In the genomic region with DNA sequence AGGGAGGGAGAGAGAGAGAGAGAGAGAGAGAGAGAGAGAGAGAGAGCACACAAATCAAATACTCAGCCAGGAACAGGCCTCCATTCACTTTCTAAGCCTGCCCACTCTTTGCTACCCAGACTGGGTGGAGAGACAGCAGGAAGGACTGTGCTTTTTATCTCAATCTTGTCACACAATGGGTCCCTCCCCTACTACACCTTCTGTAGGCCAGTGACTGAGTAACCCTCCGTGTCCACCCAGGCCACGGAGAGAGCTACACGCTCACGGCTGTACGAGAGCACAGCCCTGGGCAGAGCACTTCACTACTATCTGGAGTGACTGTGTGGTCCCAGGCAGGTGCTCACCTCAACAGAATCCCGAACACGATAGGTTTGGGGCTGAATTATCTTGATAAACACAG, we compare ENCODE assay signal across 11 mouse cellular contexts. TPM values are rescaled to one million over a fixed set of nuclear protein-coding genes. Genes with fewer than 3 reads are reported as not detected.
DNase-seq lines count a peak whose midpoint lies in the region; ATAC-seq and TF ChIP-seq lines count a peak whose summit lies in the region.
"Had no signal": no experiment of that assay in that cellular context is flagged by ENCODE, and none has a peak within 500 bp of the region (broad histone marks: within the 10 kb centered on the region; RNA-seq: fewer than 3 reads in every experiment).

No protein-coding gene starts in this region.

- H3K9me3 ChIP-seq in heart, embryonic 15.5 days (replicated peaks): no peaks in the 10 kb centered on the region
- H3K9me3 ChIP-seq in heart, embryonic 10.5 days: no peaks in the 10 kb centered on the region
- no peaks in the 10 kb centered on the region for H3K9me3 ChIP-seq in lung, embryonic 14.5 days (ENCODE audit: low read depth, low read length)

- peak; percentile 42 for ATAC-seq in heart, embryonic 15.5 days (replicated peaks; ENCODE audit: insufficient number of reproducible peaks, insufficient read depth, low FRiP score, low read depth)
- ATAC-seq in lung, embryonic 14.5 days (ENCODE audit: insufficient read depth): peak; percentile 50; the same call in 1 of the 2 replicates
- ATAC-seq: forebrain, embryonic 16.5 days had no signal

- no peak for TF ChIP-seq POLR2A in bone marrow, adult 2 months (IDR thresholded peaks at IDR 0.05; ENCODE audit: borderline replicate concordance, control insufficient read depth, low read depth, low read length)
- TF ChIP-seq POLR2A in myocyte (IDR thresholded peaks at IDR 0.05; ENCODE audit: insufficient read length, low read depth): no peak

- DNase-seq in heart, embryonic 10.5 days (ENCODE audit: low spot score): no peak
- no peak for DNase-seq in lung, embryonic 14.5 days
- DNase-seq in lung, postnatal 14 days: no peak
- DNase-seq in right cerebral cortex, adult 18-20 months: no peak
- DNase-seq in layer of hippocampus, postnatal 10 days (ENCODE audit: low spot score in 2 of 2): no peak
- DNase-seq: cerebellum, postnatal 25 days had no signal

- peaks cover 32% of the 10 kb centered on the region for H3K4me1 ChIP-seq in heart, embryonic 15.5 days (replicated peaks)
- H3K4me1 ChIP-seq in heart, embryonic 10.5 days: peaks cover 32% of the 10 kb centered on the region
- peaks cover 9% of the 10 kb centered on the region for H3K4me1 ChIP-seq in lung, embryonic 14.5 days (ENCODE audit: insufficient read depth)
- H3K4me1 ChIP-seq in bone marrow, adult 2 months (ENCODE audit: control insufficient read depth, insufficient read depth, low read length): peaks cover 14% of the 10 kb centered on the region

- H3K79me2 ChIP-seq in myocyte (ENCODE audit: control insufficient read depth, insufficient read depth): no peaks in the 10 kb centered on the region

- no peak overlapping the region for H3ac ChIP-seq in myocyte (ENCODE audit: control insufficient read depth, insufficient read length)

- no peak overlapping the region for H3K4me2 ChIP-seq in heart, embryonic 15.5 days
- no peak overlapping the region for H3K4me2 ChIP-seq in lung, embryonic 14.5 days
- H3K4me2 ChIP-seq in myocyte (ENCODE audit: low read depth): peak overlapping the region; percentile 74

- TF ChIP-seq CTCF in lung, embryonic 14.5 days (IDR thresholded peaks at IDR 0.05; ENCODE audit: low read depth): no peak
- TF ChIP-seq CTCF in bone marrow, adult 2 months (IDR thresholded peaks at IDR 0.05; ENCODE audit: control insufficient read depth, insufficient read depth, low read length): no peak

- no peak overlapping the region for H3K9ac ChIP-seq in heart, embryonic 15.5 days
- peak overlapping the region; percentile 22; the same call in 1 of the 2 replicates for H3K9ac ChIP-seq in lung, embryonic 14.5 days

- peak overlapping the region; percentile 24 for H3K27ac ChIP-seq in heart, embryonic 15.5 days
- H3K27ac ChIP-seq in heart, embryonic 10.5 days: no peak overlapping the region
- peak overlapping the region; percentile 63; the same call in 1 of the 2 replicates for H3K27ac ChIP-seq in lung, embryonic 14.5 days (ENCODE audit: low read depth)
- H3K27ac ChIP-seq in bone marrow, adult 2 months (ENCODE audit: control insufficient read depth, insufficient read depth, low read depth, low read length, poor library complexity): peak overlapping the region; percentile 62
- H3K27ac ChIP-seq: macrophage had no signal

- no peaks in the 10 kb centered on the region for H3K36me3 ChIP-seq in heart, embryonic 15.5 days
- no peaks in the 10 kb centered on the region for H3K36me3 ChIP-seq in heart, embryonic 10.5 days
- no peaks in the 10 kb centered on the region for H3K36me3 ChIP-seq in lung, embryonic 14.5 days (ENCODE audit: insufficient read depth)
- no peaks in the 10 kb centered on the region for H3K36me3 ChIP-seq in myocyte (ENCODE audit: control insufficient read depth, insufficient read depth)

- 44% methylated on average over 7 of the region's 7 CpGs for WGBS in heart, embryonic 15.5 days
- WGBS in heart, embryonic 10.5 days: 57% methylated on average over 7 of the region's 7 CpGs
- WGBS in lung, embryonic 14.5 days: 52% methylated on average over 7 of the region's 7 CpGs
- 49% methylated on average over 7 of the region's 7 CpGs for WGBS in bone marrow, adult 2 months

- H3K4me3 ChIP-seq in heart, embryonic 15.5 days: no peak overlapping the region
- H3K4me3 ChIP-seq in heart, embryonic 10.5 days: no peak overlapping the region
- no peak overlapping the region for H3K4me3 ChIP-seq in lung, embryonic 14.5 days (ENCODE audit: low read depth, low read length)
- no peak overlapping the region for H3K4me3 ChIP-seq in bone marrow, adult 2 months (replicated peaks; ENCODE audit: control insufficient read depth, low read depth, low read length)
- H3K4me3 ChIP-seq in myocyte: no peak overlapping the region

- H3K27me3 ChIP-seq in heart, embryonic 15.5 days: no peaks in the 10 kb centered on the region; the same call in 1 of the 2 replicates
- H3K27me3 ChIP-seq in heart, embryonic 10.5 days (ENCODE audit: insufficient read depth, poor library complexity, severe bottlenecking): no peaks in the 10 kb centered on the region
- H3K27me3 ChIP-seq in lung, embryonic 14.5 days (ENCODE audit: insufficient read depth, low read length): no peaks in the 10 kb centered on the region
- no peaks in the 10 kb centered on the region for H3K27me3 ChIP-seq in myocyte (ENCODE audit: control insufficient read depth, insufficient read depth, insufficient read length)

TF ChIP-seq in myocyte, 11 proteins besides CTCF, POLR2A, EP300 and RAD21:
- TF ChIP-seq SRF (IDR thresholded peaks at IDR 0.05; ENCODE audit: control insufficient read depth, insufficient read length, low read depth) (no peak), POLR2AphosphoS2 (IDR thresholded peaks at IDR 0.05; ENCODE audit: insufficient read length, low read depth) (no peak), MAX (IDR thresholded peaks at IDR 0.05; ENCODE audit: low read depth) (no peak), TCF12 (IDR thresholded peaks at IDR 0.05; ENCODE audit: insufficient read depth, poor library complexity, severe bottlenecking) (no peak), CEBPB (IDR thresholded peaks at IDR 0.05; ENCODE audit: insufficient read depth, poor library complexity, severe bottlenecking) (no peak), USF1 (IDR thresholded peaks at IDR 0.05; ENCODE audit: low read depth) (no peak), TCF3 (IDR thresholded peaks at IDR 0.05; ENCODE audit: insufficient read length, low read depth) (no peak), MYOD1 (IDR thresholded peaks at IDR 0.05; ENCODE audit: control insufficient read depth in 1 of 3, insufficient read length in 2 of 3, low read depth in 2 of 3) (no peak), REST (IDR thresholded peaks at IDR 0.05; ENCODE audit: insufficient read depth, insufficient read length) (no peak), MYOG (IDR thresholded peaks at IDR 0.05; ENCODE audit: control insufficient read depth in 1 of 3, insufficient read depth in 1 of 3, insufficient read length in 2 of 3, low read depth in 2 of 3) (no peak), E2F4 (IDR thresholded peaks at IDR 0.05; ENCODE audit: insufficient read depth) (no peak)

RNA-seq across cellular contexts. Expression of a gene that starts 17.3 kb away (rescaled TPM):
- 5.4 and 9.0 TPM in 2 replicates for polyA plus RNA-seq in heart, embryonic 15.5 days (2015; fragmentation: Nextera tagmentation; extraction: Ambion mirVana)
- 5.7 and 6.0 TPM in 2 replicates for polyA plus RNA-seq in heart, embryonic 10.5 days (2016; fragmentation: Nextera tagmentation; extraction: Ambion mirVana)
- polyA plus RNA-seq in lung, embryonic 14.5 days (2014; fragmentation: Nextera tagmentation; extraction: Ambion mirVana): 16.8 and 20.6 TPM in 2 replicates
- polyA plus RNA-seq in bone marrow, adult 2 months (2011; ENCODE audit: insufficient read depth, insufficient read length, low replicate concordance, missing spikeins): 14.2 and 47.3 TPM in 2 replicates
- polyA plus RNA-seq in myocyte (2012; fragmentation: generic; extraction: Trizol): 0.31 TPM
- total RNA-seq in layer of hippocampus, postnatal 10 days (2021): 1 to 10 TPM; 8.7 to 9.3 TPM
